ENCODE assay signal across 9 mouse cellular contexts in the genomic region with DNA sequence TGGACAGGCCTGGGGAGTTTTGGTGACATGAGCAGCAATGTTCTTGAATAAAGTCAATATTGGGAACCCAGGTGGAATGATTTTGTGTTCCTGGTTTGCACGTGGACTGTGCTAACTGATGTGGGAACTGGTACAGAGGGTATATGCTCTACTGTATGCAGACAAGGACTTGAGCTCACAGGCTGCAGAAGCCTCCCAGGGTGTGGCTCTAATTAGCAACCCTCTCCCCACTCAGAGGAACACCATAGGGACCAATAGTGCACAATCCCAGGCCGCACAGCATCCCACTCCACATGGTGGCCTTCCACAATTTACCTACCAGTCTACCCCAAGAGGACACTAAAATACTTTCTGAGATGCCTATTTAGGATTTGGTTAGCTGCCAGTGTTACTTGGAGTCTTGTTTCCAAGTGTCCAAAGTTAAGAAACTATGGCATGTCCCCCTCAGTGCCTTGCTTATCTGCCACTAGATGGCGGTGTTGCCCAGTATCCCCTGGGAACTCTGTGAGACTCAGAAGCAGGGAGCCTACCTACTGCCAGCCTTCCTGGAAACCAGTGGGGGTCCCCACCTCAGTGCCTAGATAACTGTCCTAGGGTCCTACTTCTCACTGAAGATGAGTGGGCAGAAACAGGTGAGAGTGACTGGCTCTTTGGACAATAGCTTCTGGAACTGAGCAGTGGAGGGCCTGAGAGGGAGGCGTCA.
A peak's percentile ranks its signal among the peaks of the same experiment; 100 is the strongest.
DNase-seq lines count a peak whose midpoint lies in the region; ATAC-seq and TF ChIP-seq lines count a peak whose summit lies in the region.
"Had no signal": no experiment of that assay in that cellular context is flagged by ENCODE, and none has a peak within 500 bp of the region (broad histone marks: within the 10 kb centered on the region; RNA-seq: fewer than 3 reads in every experiment).

No protein-coding gene starts in this region.

- H3K4me1 ChIP-seq in hindbrain, postnatal 0 days (ENCODE audit: insufficient read depth, low read length): no peaks in the 10 kb centered on the region

- no peak overlapping the region for H3K4me2 ChIP-seq in hindbrain, postnatal 0 days (ENCODE audit: low read depth, low read length)

- ATAC-seq in hindbrain, postnatal 0 days: peak; percentile 66

- no peak overlapping the region for H3K27ac ChIP-seq in hindbrain, postnatal 0 days

- TF ChIP-seq CTCF in hindbrain, postnatal 0 days (IDR thresholded peaks at IDR 0.05; ENCODE audit: low read depth): peak; percentile 94

- no peak overlapping the region for H3K4me3 ChIP-seq in hindbrain, postnatal 0 days (ENCODE audit: low read length)
- H3K4me3 ChIP-seq: myocyte had no signal

- WGBS in hindbrain, postnatal 0 days: 68% methylated on average over 4 of the region's 4 CpGs

- no peaks in the 10 kb centered on the region for H3K27me3 ChIP-seq in hindbrain, postnatal 0 days (ENCODE audit: insufficient read depth, low read length)

- peak; percentile 77 for DNase-seq in ZHBTc4 (ENCODE audit: low read depth, low spot score)
- DNase-seq in cerebellum, adult 9-11 months: peak; percentile 69
- DNase-seq in frontal cortex, postnatal 10 days (ENCODE audit: low spot score in 2 of 2): peak; percentile 43 to 69
- peak; percentile 83 for DNase-seq in hindbrain, postnatal 0 days (ENCODE audit: low spot score)
- peak; percentile 55 to 70 for DNase-seq in layer of hippocampus, postnatal 36 days
- DNase-seq in mesoderm, embryonic 11.5 days (ENCODE audit: low read depth, low spot score): peak; percentile 86
- DNase-seq in skeletal muscle tissue, adult 2 months (ENCODE audit: low read depth, low spot score): peak; percentile 78
- DNase-seq in yolk sac, embryonic 10.5 days (ENCODE audit: low spot score): peak; percentile 68

- no peaks in the 10 kb centered on the region for H3K36me3 ChIP-seq in hindbrain, postnatal 0 days (ENCODE audit: insufficient read depth, low read length)

- H3K9me3 ChIP-seq in hindbrain, postnatal 0 days (ENCODE audit: low read length): no peaks in the 10 kb centered on the region

- H3K9ac ChIP-seq in hindbrain, postnatal 0 days (replicated peaks; ENCODE audit: low read length): no peak overlapping the region
